Mouse (Mus musculus) limb, embryonic 11.5 days (tissue): ENCODE measurements at regions not wholly inside any gene's neighbourhood (a gene's known extent, or its start where the extent isn't known, plus 50 kb on each side); places are given as distances from the start of the nearest gene placed in this dataset.

ENCODE experiments used
- ATAC-seq: fragments of 200-750 bp; cut with Nextera tagmentation; 2 replicates; pipeline ENCODE4 v1.8.0; 2017; ENCODE audit warnings: low read depth; ENCODE audit not compliant: insufficient number of reproducible peaks, low FRiP score, low TSS enrichment
- DNase-seq: peaks from one replicate; pipeline ENCODE4 v3.0.0-alpha.2; 2015; ENCODE audit warnings: low spot score
- H3K27ac ChIP-seq: fragments of 300-500 bp; sonication (generic); replicated peaks from 2 replicates; pipeline ENCODE4 v1.5.1; 2014; ENCODE audit warnings: low read depth, mild to moderate bottlenecking, low read length
- H3K27me3 ChIP-seq: fragments of 300-500 bp; sonication (generic); 2 replicates; pipeline ENCODE4 v1.6.1; 2014; ENCODE audit warnings: mild to moderate bottlenecking, low read length, mixed read lengths; ENCODE audit not compliant: control insufficient read depth, insufficient read depth
- H3K36me3 ChIP-seq: fragments of 300-500 bp; sonication (generic); 2 replicates; pipeline ENCODE4 v1.6.1; 2014; ENCODE audit warnings: mild to moderate bottlenecking, low read length, moderate library complexity, mixed read lengths; ENCODE audit not compliant: control insufficient read depth, insufficient read depth
- H3K4me1 ChIP-seq: fragments of 300-500 bp; sonication (generic); 2 replicates; pipeline ENCODE4 v1.6.1; 2014; ENCODE audit warnings: low read length, mixed read lengths; ENCODE audit not compliant: control insufficient read depth, insufficient read depth
- H3K4me2 ChIP-seq: fragments of 300-500 bp; sonication (generic); 2 replicates; pipeline ENCODE4 v1.6.1; 2014; ENCODE audit warnings: low read depth, mild to moderate bottlenecking, moderate library complexity; ENCODE audit not compliant: severe bottlenecking
- H3K4me3 ChIP-seq: fragments of 300-500 bp; sonication (generic); 2 replicates; pipeline ENCODE4 v1.5.1; 2014; ENCODE audit warnings: low read depth, low read length
- H3K9ac ChIP-seq: fragments of 300-500 bp; sonication (generic); 2 replicates; pipeline ENCODE4 v1.6.1; 2014; ENCODE audit warnings: mild to moderate bottlenecking, low read length
- H3K9me3 ChIP-seq: fragments of 300-500 bp; sonication (generic); 2 replicates; pipeline ENCODE4 v1.6.1; 2016; ENCODE audit warnings: low read length; ENCODE audit not compliant: control insufficient read depth
- WGBS: fragments of 180-500 bp; shearing (Covaris S2); extraction: QIAGEN DNeasy Blood & Tissue Kit; methylation state at CpG from one replicate; pipeline ENCODE4 v1.1.7; 2014; 5-methylcytosine and 5-hydroxymethylcytosine counted together

DNA sequence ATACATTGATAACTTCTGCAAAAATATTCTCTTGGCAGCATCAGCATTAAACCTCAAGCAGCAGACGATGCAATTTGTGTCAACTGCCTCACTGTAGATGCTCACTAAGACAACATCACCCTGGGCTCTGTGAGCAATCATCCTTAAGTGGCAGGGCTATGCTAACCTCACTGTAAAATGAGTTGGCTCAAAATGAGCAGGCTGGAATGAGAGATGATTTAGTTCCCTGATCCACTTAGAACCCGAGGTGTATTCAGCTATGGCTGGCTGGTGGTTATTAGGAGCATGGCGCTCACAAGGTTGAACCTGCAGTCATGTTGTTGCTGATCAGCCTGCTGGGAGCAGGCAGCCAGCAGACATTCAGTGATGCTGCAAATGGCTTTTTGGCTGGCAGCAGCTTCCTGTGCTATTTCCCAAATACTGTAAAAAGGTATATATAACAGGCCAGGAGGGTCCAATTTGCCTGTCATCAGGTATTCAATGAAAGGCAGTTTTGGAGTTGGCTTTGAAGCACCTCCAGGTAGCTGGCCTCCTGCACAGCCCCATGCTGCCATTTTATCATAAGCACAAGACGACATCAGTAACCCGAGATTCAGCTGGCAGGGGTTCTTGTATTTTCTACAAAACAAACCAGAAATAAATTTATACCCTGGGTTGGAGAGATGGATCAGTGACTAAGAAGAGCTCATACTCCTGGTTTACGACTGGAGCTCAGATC is 159.6 kb upstream of the Nrsn1 start:
- 70% methylated on average over 6 of the region's 6 CpGs for WGBS
- ATAC-seq, result no peak

GRCm38 (mm10) chr13:25403182-25403795 is 133.0 kb upstream of the Nrsn1 start:
- Histone ChIP-seq H3K4me2 (no peak overlapping the region), H3K4me3 (no peak overlapping the region), H3K27me3 (no peaks in the 10 kb centered on the region), H3K36me3 (no peaks in the 10 kb centered on the region), H3K9ac (no peak overlapping the region), H3K4me1 (no peaks in the 10 kb centered on the region), H3K9me3 (no peaks in the 10 kb centered on the region), H3K27ac (no peak overlapping the region)
- ATAC-seq (no peak), DNase-seq (no peak)
- 64% methylated on average over 3 of the region's 3 CpGs for WGBS

More for the DNA sequence above, 159.6 kb upstream of the Nrsn1 start:
- H3K4me2 ChIP-seq, result no peak overlapping the region
- no peaks in the 10 kb centered on the region for H3K4me1 ChIP-seq
- no peak overlapping the region for H3K27ac ChIP-seq
- no peaks in the 10 kb centered on the region for H3K27me3 ChIP-seq
- no peak overlapping the region for H3K9ac ChIP-seq
- no peak overlapping the region for H3K4me3 ChIP-seq
- DNase-seq, result no peak
- no peaks in the 10 kb centered on the region for H3K9me3 ChIP-seq
- H3K36me3 ChIP-seq, result no peaks in the 10 kb centered on the region

- no peaks in the 10 kb centered on the region for H3K4me1 ChIP-seq
- H3K27me3 ChIP-seq, result no peaks in the 10 kb centered on the region
- H3K36me3 ChIP-seq, result no peaks in the 10 kb centered on the region
- no peak for ATAC-seq
- no peaks in the 10 kb centered on the region for H3K9me3 ChIP-seq
- H3K4me2 ChIP-seq, result no peak overlapping the region
- H3K4me3 ChIP-seq, result no peak overlapping the region
- H3K9ac ChIP-seq, result no peak overlapping the region
- no peak for DNase-seq
- WGBS, result 38% methylated on average over 2 of the region's 2 CpGs
- no peak overlapping the region for H3K27ac ChIP-seq
Observed at GRCm38 (mm10) chr13:25402691-25403090, 132.4 kb upstream of the Nrsn1 start.

GRCm38 (mm10) chr13:25401936-25402504 is 131.7 kb upstream of the Nrsn1 start:
- H3K9me3 ChIP-seq, result no peaks in the 10 kb centered on the region
- 63% methylated on average over 9 of the region's 9 CpGs for WGBS
- DNase-seq (peak; percentile 26), ATAC-seq (no peak)
- no peak overlapping the region for H3K9ac ChIP-seq
- H3K4me3 ChIP-seq, result no peak overlapping the region
- H3K4me2 ChIP-seq, result no peak overlapping the region
- no peak overlapping the region for H3K27ac ChIP-seq
- no peaks in the 10 kb centered on the region for H3K4me1 ChIP-seq
- H3K27me3 ChIP-seq, result no peaks in the 10 kb centered on the region
- no peaks in the 10 kb centered on the region for H3K36me3 ChIP-seq

- Histone ChIP-seq H3K36me3 (no peaks in the 10 kb centered on the region), H3K4me2 (no peak overlapping the region), H3K27ac (no peak overlapping the region), H3K4me1 (no peaks in the 10 kb centered on the region), H3K4me3 (no peak overlapping the region), H3K9me3 (no peaks in the 10 kb centered on the region), H3K9ac (no peak overlapping the region), H3K27me3 (no peaks in the 10 kb centered on the region)
- ATAC-seq (peak; percentile 44; the same call in 1 of the 2 replicates), DNase-seq (no peak)
- WGBS, result 26% methylated on average over 5 of the region's 5 CpGs
Observed at GRCm38 (mm10) chr13:25392770-25393290, 122.5 kb upstream of the Nrsn1 start.

DNA sequence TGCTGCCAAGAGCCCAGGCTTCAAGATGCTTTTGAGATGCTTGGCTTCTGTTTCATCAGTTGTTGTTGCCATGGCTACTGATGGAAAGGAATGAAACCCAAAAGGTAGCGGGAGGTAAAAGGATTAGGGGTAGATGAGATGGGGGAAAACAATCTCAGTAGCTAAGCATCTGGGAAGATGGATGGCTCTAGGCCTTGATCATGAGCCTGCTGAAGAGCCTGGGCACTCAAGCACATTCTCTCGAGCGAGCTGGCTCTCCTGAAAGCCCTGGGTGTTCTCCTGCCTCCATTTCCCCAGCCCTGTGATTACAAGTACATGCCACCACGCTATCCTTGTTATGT is 92.3 kb upstream of the Nrsn1 start:
- WGBS, result 62% methylated on average over 4 of the region's 4 CpGs
- no peaks in the 10 kb centered on the region for H3K36me3 ChIP-seq
- H3K9ac ChIP-seq, result no peak overlapping the region
- DNase-seq, result no peak
- H3K4me1 ChIP-seq, result no peaks in the 10 kb centered on the region
- H3K4me2 ChIP-seq, result no peak overlapping the region
- no peak overlapping the region for H3K4me3 ChIP-seq
- no peak for ATAC-seq
- H3K27ac ChIP-seq, result no peak overlapping the region
- H3K9me3 ChIP-seq, result no peaks in the 10 kb centered on the region
- no peaks in the 10 kb centered on the region for H3K27me3 ChIP-seq

GRCm38 (mm10) chr13:25361850-25362626 is 91.7 kb upstream of the Nrsn1 start:
- ATAC-seq (no peak), DNase-seq (no peak)
- Histone ChIP-seq H3K4me2 (no peak overlapping the region), H3K27ac (no peak overlapping the region), H3K9me3 (no peaks in the 10 kb centered on the region), H3K27me3 (no peaks in the 10 kb centered on the region), H3K4me3 (no peak overlapping the region), H3K36me3 (no peaks in the 10 kb centered on the region), H3K9ac (no peak overlapping the region), H3K4me1 (no peaks in the 10 kb centered on the region)
- 74% methylated on average over 7 of the region's 7 CpGs for WGBS

GRCm38 (mm10) chr13:25347558-25347957 is 77.3 kb upstream of the Nrsn1 start:
- DNase-seq (no peak), ATAC-seq (no peak)
- H3K9me3 ChIP-seq, result no peaks in the 10 kb centered on the region
- no peaks in the 10 kb centered on the region for H3K4me1 ChIP-seq
- no peak overlapping the region for H3K9ac ChIP-seq
- 54% methylated on average over 5 of the region's 5 CpGs for WGBS
- H3K4me3 ChIP-seq, result no peak overlapping the region
- H3K27me3 ChIP-seq, result no peaks in the 10 kb centered on the region
- H3K4me2 ChIP-seq, result no peak overlapping the region
- H3K27ac ChIP-seq, result no peak overlapping the region
- H3K36me3 ChIP-seq, result no peaks in the 10 kb centered on the region
